Mouse (Mus musculus) right cerebral cortex, postnatal 10 days (tissue): ENCODE results near the gene Gm21987.

ENCODE experiments used
- DNase-seq, 2 experiments: peaks; one replicate each; pipeline ENCODE4 v3.0.0; 2021; ENCODE audit warnings: low spot score in 2 of 2

Gene Gm21987

DNA sequence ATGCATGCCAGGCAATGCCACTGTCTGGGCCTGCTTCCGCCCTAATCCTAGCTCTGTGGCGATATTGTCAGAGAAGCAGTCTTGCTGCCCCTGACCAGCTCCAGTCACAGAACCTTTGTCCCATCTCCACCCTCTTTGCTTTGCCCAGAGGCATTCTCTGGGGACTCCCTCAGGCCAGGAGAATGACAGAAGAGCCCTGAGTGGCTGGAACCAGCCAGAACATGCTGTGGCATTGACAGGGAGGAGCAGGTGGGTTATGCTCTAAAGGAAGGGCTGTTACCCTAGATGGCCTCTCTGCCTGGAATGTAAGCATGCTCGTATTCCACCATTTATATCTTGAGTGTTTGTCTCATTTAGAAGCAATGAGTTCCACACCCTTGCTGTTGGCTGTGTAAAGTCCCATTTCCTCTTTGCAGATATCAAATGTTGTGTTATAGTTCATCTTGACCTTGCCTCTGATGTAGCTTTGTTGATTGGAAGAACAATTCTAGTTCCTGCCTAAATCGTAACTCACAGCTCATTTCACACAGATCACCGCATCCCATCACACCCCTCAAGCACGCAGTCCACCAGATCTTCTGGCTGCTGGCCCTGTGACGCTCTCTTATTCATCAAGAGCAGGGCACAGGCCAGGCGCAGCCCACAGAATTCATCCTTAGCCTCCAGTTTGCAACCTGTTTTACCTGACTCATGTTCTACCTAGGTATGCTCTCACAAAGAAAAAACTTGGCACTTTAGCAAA, 24.0 kb downstream of the Gm21987 start:
- no peak for DNase-seq

DNA sequence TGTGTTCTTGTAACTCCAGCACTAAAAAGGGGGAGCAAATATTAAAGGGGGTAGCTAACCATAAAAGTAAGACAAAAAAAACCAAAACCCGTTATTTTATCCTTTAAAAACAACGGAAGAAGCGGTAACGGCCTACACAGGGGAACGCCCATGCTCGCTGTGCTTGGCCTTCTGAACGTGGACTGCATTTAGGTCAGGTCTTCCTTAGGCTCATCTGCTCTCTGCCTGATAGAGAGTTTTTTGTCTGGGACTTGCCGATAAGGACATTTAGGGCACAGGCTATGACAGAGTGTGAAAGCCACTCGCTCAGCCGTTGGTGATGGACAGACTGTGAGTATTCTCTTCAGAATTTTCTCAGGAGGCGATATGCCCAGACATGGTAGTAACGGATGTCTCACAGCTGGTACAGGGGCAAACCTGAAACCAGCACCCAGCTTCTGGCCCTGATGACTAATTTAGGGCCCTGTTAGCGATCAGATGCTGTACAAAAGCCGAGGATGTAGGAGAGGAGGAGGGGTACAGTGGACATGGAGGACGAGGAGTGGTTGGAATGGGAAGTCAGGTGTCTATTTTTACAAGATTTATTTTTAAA, 25.0 kb downstream of the Gm21987 start:
- DNase-seq = no peak

DNA sequence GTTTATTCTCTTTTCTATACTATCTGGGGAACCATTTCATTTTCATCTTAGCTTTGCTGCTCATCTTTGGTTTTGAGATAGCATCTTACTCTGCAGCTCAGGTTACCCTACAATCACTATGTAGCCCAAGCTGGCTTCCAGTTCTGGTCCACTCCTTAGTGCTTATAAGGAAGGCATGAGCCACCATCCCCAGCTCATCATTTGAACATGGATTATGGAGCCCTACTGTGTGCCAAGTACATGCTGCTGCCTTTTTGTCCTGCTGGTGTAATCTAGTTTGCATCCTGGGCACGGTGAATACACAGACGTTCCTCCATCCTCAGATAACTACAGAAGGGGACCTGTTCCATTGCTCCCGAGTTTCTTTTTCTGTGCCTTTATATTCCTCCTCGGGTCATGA, 26.0 kb downstream of the Gm21987 start:
- no peak for DNase-seq

DNA sequence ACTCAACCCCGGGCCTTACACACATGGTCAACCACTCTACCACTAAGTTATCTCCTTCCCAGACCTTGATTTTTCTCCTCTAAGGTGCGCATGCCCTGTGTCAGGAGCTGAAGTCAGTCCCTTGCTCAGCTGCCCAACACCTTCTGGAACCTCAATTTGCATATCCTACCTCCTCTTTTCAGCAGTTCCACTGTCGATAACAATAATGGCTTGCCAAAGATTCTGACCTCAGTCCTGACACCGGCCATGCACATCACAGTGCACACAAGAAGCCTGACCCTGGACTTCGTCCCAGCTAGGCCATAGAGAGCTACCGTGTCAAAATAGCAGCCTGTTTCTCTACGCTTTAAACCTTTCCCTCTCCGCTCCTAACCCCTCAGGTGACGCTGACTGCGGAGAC, 26.6 kb downstream of the Gm21987 start:
- DNase-seq = no peak

DNA sequence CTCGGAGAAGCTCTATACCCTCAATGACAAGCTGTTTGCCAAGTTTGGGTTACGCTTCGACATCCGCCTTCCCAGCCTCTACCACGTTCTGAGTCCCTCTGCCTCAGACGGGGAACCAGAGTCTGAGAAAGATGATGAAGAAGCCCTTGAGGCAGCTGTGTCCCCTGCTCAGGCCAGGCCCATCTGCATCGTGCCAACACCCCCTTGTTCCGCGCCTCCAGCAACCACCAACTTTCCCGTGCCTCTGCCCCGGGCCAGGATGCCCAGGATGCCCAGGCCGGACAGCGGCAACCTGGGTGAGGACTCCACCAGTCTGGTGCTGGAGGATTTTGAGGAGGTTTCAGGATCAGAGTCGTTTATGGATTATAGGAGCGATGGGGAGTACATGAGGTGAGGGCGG, 27.1 kb downstream of the Gm21987 start:
- DNase-seq = no peak

DNA sequence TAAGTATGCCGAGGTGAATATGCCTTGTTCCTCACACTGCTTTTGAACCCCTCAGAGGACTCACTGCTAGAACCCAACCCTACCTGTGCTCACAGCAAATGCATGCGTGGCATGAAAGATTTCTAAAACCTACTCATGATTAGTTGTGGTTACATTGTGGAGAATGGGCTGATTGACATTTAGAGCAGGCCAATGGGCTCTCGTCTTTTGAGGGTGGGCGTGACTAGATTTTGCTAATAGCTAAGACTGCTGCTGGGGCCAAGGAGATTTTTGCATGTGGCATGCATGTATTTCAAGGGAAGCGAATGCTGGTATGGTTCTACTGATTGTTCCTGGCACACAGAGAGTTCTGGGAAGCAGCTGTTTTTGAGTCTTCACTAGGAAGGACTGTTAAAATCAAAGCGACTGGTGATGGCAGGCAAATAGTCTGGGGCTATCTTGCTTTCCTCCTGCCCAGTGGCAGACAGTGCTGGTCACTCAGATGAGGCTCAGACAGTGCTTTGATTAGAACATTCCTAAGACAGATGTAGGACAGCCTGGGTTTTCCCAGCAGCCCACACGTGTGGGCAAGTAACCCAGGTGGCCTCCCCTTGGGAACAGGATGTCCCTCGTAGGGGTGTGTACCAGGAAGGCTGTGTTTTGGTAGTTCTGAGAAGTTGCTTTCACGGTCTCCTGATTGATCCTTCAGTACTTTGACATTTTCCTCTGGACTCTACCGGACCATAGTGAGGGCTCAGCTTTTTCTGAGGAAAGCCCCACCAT, 27.7 kb downstream of the Gm21987 start:
- DNase-seq = no peak

DNA sequence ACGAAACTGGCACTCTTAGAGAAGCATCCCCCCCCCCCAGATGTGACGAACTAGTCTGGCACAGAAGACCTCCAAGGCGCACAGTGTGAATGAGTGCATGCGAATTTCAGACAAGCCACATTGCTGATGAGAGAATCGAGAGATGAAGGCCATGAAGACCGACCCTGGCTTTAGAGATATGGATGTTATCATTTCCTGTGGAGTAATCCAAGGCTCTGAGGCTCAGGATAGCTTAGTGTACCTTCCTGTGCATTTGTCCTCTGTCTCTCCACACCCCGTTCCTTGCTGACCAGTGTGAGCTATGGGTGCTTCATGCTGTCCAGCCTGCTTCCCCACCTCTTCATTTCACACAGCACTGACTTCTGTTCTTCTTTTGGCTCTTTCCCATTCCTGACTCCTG, 28.3 kb downstream of the Gm21987 start:
- no peak for DNase-seq

DNA sequence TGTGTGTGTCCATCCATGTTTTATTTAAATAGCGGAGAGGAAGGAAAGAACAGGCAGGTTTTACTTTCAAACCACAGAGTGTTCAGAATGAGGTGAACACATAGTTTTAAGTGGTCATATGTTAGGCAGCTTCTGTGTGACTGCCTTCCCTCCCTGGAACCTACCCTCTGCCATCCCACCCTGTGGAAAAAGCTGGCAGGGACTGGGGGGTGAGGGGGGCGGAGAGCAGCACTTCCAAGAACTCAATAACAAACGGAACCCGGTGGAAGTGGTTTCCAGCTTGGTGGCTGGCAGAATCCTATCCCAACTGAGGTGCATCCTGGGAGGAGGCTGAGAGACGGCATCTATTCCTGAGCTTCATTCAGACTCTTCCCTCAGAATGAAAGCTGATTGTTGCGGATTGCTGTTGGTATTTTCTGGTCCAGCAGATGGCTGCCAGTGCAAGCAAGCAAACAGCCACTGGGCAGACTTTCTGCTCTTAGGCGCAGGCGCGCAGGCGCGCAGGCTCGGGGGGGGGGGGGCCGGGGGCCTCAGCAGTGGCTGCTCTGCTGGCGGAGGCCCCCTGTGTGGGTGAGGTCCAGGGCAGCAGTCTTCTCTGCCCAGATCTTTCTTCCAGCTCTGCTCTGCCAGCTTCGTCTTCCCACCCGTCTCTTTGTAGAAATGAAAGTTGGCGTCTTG, 29.5 kb downstream of the Gm21987 start:
- DNase-seq = peak; percentile 68 to 77

DNA sequence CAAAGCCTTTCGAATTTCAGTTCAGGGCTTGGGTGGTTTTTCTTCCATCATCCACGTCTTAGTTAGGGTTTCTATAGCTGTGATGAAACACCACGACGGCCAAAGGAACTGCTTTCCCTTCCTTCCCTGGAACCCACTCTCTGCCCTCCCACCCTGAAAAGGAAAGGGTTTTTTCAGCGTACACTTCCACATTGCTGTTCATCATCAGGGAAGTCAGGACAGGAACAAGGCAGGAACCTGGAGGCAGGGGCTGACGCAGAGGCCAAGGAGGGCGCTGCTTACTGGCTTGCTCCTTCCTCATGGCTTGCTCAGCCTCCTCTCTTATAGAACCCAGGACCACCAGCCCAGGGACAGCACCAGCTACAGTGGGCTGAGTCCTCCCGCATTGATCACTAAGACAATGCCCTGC, 30.0 kb downstream of the Gm21987 start:
- no peak for DNase-seq

DNA sequence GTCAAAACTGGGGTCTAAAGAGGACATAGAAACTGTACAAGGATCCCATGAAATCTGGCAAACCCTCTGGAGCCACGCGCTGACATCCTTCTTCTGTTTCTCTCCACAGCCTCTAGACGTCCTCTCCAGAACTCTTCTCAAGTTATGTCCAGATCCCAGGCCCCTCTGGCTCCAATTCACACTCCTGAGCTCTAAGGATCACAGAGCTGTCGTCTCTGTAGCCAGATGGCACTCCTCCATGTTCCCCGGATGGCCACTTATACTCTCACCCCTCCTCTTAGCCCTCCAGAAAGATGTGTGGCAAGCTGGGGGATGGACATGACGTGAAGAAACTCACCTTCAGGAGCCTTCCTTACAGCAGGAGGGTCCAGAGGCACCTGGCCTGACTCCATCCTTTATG, 30.7 kb downstream of the Gm21987 start:
- no peak for DNase-seq

DNA sequence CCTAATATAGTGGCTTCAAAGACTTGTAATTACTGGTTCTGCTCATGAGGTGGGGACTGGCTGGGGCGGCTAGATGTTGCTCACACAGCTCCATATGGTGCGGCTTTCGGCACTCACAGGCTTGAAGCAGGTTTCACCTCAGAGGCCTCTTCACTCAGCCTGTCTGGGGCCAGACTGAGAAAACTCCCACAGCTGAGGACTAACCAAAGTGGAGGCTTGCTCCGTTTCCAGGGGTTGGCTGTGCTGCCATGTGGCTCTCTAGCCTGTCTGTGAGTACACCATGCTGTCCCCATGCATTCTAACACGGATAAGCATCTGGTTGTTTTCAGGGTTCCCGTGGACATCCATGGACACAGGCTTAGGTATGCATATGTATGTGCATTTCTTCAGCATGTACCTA, 31.8 kb downstream of the Gm21987 start:
- no peak for DNase-seq

DNA sequence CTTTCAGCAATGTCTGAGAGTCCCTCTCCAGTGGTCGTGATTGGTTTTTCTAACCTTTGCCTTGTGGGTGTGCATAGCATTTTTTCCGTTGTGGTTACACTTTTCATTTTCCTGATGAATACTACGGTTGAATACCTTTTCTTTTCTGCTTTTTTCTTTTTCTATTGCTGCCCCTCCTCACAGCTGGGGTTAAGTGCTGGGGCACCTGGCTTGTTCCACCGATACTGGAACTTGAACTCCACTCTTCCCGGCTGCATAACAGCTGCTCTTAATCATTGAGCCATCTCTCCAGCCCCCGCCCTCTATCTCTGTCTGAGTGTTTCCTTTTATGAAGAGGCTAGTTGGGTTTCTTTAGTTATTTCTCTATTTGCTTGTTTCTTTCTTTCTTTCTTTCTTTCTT, 32.2 kb downstream of the Gm21987 start:
- DNase-seq = no peak

DNA sequence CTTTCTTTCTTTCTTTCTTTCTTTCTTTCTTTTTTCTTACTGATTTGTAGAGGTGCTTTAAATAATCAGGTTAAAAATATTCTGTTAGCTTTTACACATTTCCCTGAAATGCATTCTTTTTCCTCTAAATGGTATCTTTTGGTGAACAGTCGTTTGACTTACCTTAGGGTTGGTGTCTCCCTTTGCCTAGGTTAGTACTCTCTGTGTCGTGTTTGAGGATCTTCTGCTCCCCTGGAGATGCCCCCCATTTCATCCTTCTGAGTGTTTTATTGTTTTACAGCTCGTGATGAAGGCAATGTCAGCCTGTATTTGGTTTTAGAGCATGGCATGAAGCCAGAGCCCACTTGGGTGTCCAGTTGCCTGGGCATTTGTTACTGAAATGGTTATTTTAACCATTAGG, 32.7 kb downstream of the Gm21987 start:
- no peak for DNase-seq

DNA sequence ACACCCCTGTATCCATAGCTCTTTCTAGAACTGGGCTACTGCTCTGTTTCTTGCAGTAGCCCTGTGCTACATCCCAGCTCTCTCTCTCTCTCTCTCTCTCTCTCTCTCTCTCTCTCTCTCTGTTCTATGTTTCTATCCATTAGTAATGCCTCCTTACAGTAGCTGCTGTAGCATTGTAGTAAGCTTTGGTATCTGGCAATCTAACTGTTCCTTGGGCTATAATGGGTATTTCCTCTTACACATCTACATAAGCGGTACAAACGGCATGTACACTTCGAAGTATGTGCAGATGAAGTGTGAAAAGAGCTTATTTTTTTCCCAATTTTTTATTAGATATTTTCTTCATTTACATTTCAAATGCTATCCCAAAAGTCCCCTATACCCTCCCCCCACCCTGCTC, 33.1 kb downstream of the Gm21987 start:
- no peak for DNase-seq

DNA sequence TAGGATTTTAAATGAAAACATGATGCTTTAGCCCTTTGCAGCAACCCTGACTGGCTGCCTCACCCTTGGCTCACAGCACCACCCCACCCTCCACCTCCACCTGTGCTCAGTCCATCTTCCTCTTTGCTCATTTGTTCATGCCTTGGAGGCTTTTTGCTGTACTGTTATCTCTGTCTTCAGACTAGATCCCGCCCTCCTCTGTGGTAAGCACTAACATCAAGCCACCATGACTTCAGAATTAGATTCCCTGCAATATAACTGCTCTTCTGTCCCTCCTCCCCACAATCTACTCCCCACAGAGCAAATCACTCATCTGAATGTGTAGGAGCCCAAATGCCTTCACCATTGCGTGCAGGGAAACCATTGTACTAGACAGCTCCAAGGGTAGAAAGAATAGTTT, 36.8 kb downstream of the Gm21987 start:
- DNase-seq = no peak

DNA sequence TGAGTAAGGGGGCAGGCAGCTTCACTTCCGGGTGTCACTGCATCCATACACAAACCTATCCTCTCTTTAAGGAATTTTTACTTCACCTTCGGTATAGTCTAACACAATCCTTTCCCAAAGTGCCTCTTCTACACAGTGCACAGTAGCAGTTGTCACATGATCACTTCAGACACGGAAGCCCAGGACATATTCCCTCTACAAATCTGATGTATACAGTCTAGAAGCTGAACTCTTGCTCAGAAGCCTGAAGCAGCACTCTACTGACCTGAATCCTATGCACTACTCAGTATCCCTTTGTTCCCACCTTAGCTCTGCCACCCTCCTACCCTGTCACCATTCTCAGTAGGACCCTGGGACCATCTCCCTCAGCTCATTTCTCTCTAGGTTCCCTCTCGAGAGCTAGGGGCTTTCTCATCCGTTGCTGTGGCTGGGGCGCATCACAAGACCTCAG, 38.4 kb downstream of the Gm21987 start:
- DNase-seq = no peak

DNA sequence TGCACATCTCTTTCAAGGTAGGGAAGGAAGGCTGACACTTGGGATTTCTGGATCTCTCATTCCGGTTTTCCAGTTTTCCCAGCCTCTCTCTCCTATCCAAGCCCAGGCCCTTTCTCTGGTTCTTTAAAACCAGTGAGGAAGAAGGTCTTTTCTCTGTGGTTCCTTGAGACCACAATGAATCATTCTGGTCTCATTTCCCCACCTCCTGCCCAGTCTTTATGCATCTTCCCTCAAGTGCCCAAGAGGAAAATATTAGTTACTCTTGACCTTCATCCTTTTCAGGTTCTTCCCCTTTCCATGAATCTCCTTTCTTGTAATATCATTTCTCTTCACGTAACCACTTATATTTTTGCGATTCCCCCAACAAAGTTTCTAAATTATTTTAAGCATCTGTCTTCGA, 38.9 kb downstream of the Gm21987 start:
- no peak for DNase-seq

DNA sequence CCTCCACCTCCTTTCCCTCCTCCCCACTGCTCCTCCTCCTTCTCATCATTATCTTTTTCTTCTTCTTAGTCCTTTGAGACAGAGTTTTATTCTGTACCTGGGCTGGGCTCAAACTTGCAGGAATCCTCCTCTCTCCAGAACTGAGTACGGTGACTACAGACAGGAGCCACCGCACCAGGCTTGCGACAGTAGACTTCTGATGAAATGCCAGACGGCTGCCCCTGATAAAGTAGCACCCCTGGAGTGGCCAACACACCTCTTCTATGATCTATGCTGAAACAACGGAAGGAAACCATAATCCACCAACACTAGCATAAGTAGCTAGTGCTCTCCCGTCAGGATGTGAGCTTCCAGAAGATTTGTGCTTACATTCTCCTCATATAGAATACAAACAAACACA, 40.5 kb downstream of the Gm21987 start:
- DNase-seq = no peak

DNA sequence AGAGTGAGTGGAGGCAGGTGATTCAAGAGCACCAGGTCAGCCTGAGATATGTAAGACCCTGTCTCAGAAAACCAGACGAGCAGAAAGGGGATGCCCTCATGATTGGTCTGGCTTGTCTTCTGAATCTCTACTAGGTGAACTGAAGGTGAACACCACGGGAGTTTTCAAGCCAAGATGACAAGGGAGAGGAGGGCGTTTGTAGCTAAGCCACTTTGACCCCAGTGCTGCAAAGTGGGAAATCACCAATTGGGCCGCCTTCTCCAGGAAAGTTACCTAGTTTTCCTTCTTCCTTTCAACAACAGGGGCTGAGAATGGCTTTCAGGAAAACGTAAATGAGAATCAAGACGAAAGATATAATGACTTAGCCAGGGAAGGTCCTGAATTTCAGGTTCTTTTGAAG, 41.9 kb downstream of the Gm21987 start:
- no peak for DNase-seq

DNA sequence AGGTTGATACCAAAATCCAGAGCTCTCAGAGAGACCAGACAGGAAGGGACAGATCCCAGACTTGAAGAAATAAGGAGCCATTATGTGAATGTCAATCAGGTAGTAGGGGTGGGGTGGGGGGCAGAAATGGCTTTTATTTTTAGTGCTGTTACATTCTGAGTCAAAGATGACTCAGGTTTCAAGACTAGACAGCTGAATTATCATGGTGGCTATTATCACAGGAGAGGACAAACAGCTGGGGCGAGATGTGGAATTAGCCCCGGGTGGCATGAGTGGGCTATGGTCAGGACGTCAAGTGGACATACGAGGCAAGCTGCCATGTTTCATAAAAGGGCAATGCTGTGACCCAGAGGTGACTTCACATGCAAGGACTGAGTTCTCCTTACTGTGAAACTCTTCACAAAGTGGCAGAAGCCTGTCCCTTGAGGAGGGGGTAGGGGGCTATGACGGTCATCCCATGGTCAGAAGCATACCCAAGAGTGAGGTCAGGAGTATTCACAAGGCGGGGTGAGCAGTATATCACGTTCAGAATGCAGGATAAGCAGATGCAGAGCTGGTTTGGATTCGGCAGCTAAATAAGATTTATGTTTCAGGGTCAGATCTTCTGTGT, 42.5 kb downstream of the Gm21987 start:
- DNase-seq = no peak

DNA sequence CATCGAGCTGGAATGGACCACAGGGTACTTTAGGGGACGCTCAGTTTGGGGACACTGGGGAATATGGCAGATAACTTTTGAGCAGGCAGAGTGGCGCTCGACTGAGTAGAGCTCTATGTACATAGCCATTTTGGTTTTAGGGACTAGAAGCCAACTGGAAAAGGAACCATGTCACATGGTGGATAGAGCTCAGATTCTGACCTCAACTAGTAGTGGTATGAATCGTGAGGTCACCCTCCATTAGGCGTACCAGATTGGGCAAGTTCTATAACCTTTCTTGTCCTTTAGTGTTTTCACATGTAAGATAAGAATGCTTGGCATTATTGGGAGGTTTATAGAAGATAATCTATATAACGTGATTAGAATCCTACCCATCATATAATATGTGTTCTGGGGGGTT, 43.5 kb downstream of the Gm21987 start:
- DNase-seq = no peak
